Mouse (Mus musculus): ENCODE results near the gene Oaz2. TPM values are rescaled to one million over a fixed set of nuclear protein-coding genes. Genes with fewer than 3 reads are reported as not detected.

Gene Oaz2
- polyA plus RNA-seq (2016; fragmentation: Nextera tagmentation; extraction: Ambion mirVana) = 204 and 217 TPM in 2 replicates

DNA sequence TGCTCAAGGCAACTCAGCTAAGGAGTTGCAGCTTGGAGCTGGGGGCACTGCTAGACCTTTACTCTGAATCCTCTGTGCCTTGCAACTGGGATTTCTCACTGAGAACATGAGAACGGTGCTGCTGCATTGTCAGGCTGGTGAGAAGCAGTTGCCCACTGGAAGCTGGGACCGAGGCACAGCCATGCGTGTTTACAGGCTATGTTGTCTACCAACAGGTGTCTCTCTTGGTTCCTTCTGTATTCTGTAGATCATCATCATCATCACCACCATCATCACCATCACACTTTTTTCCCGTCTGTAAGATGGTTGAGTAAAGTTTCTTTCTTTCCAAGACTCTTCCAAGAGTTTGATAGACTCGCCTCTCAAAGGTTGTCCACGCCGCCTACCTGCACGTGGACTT lies at the start of gene Oaz2:
Gene Oaz2 (plus strand): TSS at position 301 of the 400 bp plus-strand sequence.
- Histone ChIP-seq H3K36me3 (replicated peaks) (no peaks in the 10 kb centered on the region), H3K4me1 (peaks cover 11% of the 10 kb centered on the region), H3K27me3 (ENCODE audit: poor library complexity, severe bottlenecking) (no peaks in the 10 kb centered on the region), H3K9me3 (no peaks in the 10 kb centered on the region), H3K4me3 (no peak within 1 kb of the TSS), H3K27ac (no peak within 1 kb of the TSS)
- DNase-seq (ENCODE audit: extremely low spot score, low spot score) = no peak
- WGBS = 94% methylated on average over 8 of the region's 8 CpGs

- 65% methylated on average over 3 of the region's 3 CpGs for WGBS
- H3K9me3 ChIP-seq = no peaks in the 10 kb centered on the region
- H3K36me3 ChIP-seq (replicated peaks) = no peaks in the 10 kb centered on the region
- H3K4me3 ChIP-seq = no peak overlapping the region
- H3K4me1 ChIP-seq = peaks cover 4% of the 10 kb centered on the region; the same call in 1 of the 2 replicates
- H3K27ac ChIP-seq = no peak overlapping the region
- no peak for DNase-seq (ENCODE audit: extremely low spot score, low spot score)
- no peaks in the 10 kb centered on the region for H3K27me3 ChIP-seq (ENCODE audit: poor library complexity, severe bottlenecking)
Observed at GRCm38 (mm10) chr9:65619311-65619710, 48.5 kb upstream of the Oaz2 start.

- H3K4me3 ChIP-seq = no peak overlapping the region
- peaks cover 6% of the 10 kb centered on the region for H3K27me3 ChIP-seq (ENCODE audit: poor library complexity, severe bottlenecking)
- H3K4me1 ChIP-seq = peaks cover 4% of the 10 kb centered on the region; the same call in 1 of the 2 replicates
- WGBS = 90% methylated on average over 4 of the region's 4 CpGs
- H3K27ac ChIP-seq = no peak overlapping the region
- no peaks in the 10 kb centered on the region for H3K9me3 ChIP-seq
- no peak for DNase-seq (ENCODE audit: extremely low spot score, low spot score)
- H3K36me3 ChIP-seq (replicated peaks) = no peaks in the 10 kb centered on the region
Observed at GRCm38 (mm10) chr9:65621196-65621595, 46.6 kb upstream of the Oaz2 start.

- WGBS = 75% methylated on average over 2 of the region's 2 CpGs
- Histone ChIP-seq H3K9me3 (no peaks in the 10 kb centered on the region), H3K27ac (no peak overlapping the region), H3K36me3 (replicated peaks) (no peaks in the 10 kb centered on the region), H3K4me1 (peaks cover 4% of the 10 kb centered on the region; the same call in 1 of the 2 replicates), H3K27me3 (ENCODE audit: poor library complexity, severe bottlenecking) (peaks cover 11% of the 10 kb centered on the region), H3K4me3 (no peak overlapping the region)
- no peak for DNase-seq (ENCODE audit: extremely low spot score, low spot score)
Observed at GRCm38 (mm10) chr9:65621666-65622065, 46.1 kb upstream of the Oaz2 start.

DNA sequence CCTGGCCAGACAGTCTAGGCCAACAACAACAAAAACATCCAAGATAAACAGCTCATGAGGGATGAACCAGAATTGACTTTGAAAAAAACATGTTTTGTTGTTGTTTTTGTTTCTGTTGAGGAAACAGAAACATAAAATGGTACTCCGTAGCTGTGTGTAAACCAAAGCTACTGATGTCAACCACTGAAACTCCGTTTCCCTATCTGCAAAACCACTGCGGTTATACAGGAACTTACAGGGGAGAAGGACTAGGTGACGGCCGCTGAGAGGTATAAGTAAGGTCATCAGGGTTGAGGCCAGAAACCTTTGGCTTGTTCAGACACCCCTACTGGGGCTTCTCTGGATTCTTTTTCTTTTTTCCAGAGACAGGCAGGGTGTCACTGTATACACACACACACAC lies 45.0 kb upstream of the Oaz2 start:
- Histone ChIP-seq H3K36me3 (replicated peaks) (no peaks in the 10 kb centered on the region), H3K4me1 (no peaks in the 10 kb centered on the region), H3K9me3 (no peaks in the 10 kb centered on the region), H3K27me3 (ENCODE audit: poor library complexity, severe bottlenecking) (peaks cover 23% of the 10 kb centered on the region), H3K4me3 (no peak overlapping the region), H3K27ac (no peak overlapping the region)
- 87% methylated on average over 5 of the region's 5 CpGs for WGBS
- no peak for DNase-seq (ENCODE audit: extremely low spot score, low spot score)

GRCm38 (mm10) chr9:65624266-65624665 lies 43.5 kb upstream of the Oaz2 start:
- peaks cover 37% of the 10 kb centered on the region for H3K27me3 ChIP-seq (ENCODE audit: poor library complexity, severe bottlenecking)

GRCm38 (mm10) chr9:65629025-65629766 lies 38.6 kb upstream of the Oaz2 start, which contains the start of gene Rbpms2:
Gene Rbpms2 (plus strand): TSS chr9:65629648.
- DNase-seq (ENCODE audit: extremely low spot score, low spot score) = peak; percentile 43
- Histone ChIP-seq H3K36me3 (replicated peaks) (no peaks in the 10 kb centered on the region), H3K27me3 (ENCODE audit: poor library complexity, severe bottlenecking) (peaks cover 77% of the 10 kb centered on the region), H3K27ac (peak within 1 kb of the TSS; percentile 87), H3K4me3 (peak within 1 kb of the TSS; percentile 72), H3K4me1 (peaks cover 35% of the 10 kb centered on the region), H3K9me3 (no peaks in the 10 kb centered on the region)
- 1% methylated on average over 36 of the region's 40 CpGs for WGBS

More at GRCm38 (mm10) chr9:65624266-65624665, 43.5 kb upstream of the Oaz2 start:
- Histone ChIP-seq H3K9me3 (no peaks in the 10 kb centered on the region), H3K4me1 (peaks cover 6% of the 10 kb centered on the region), H3K4me3 (no peak overlapping the region), H3K36me3 (replicated peaks) (no peaks in the 10 kb centered on the region), H3K27ac (no peak overlapping the region)
- WGBS = 76% methylated on average over 2 of the region's 2 CpGs
- DNase-seq (ENCODE audit: extremely low spot score, low spot score) = no peak

GRCm38 (mm10) chr9:65629767-65630630 lies 37.8 kb upstream of the Oaz2 start:
- H3K9me3 ChIP-seq = no peaks in the 10 kb centered on the region
- peak overlapping the region; percentile 87 for H3K27ac ChIP-seq
- H3K4me1 ChIP-seq = peaks cover 35% of the 10 kb centered on the region
- whole genome bisulfite sequencing = under 1% methylated on average over 68 of the region's 83 CpGs
- DNase-seq (ENCODE audit: extremely low spot score, low spot score) = peak; percentile 69
- no peaks in the 10 kb centered on the region for H3K36me3 ChIP-seq (replicated peaks)
- H3K27me3 ChIP-seq (ENCODE audit: poor library complexity, severe bottlenecking) = peaks cover 78% of the 10 kb centered on the region
- H3K4me3 ChIP-seq = peak overlapping the region; percentile 72

- Histone ChIP-seq H3K4me1 (peaks cover 35% of the 10 kb centered on the region), H3K27ac (peak overlapping the region; percentile 87), H3K27me3 (ENCODE audit: poor library complexity, severe bottlenecking) (peaks cover 82% of the 10 kb centered on the region), H3K4me3 (peak overlapping the region; percentile 72), H3K9me3 (no peaks in the 10 kb centered on the region), H3K36me3 (replicated peaks) (no peaks in the 10 kb centered on the region)
- peak; percentile 59 for DNase-seq (ENCODE audit: extremely low spot score, low spot score)
- under 1% methylated on average over 74 of the region's 78 CpGs for WGBS
Observed at GRCm38 (mm10) chr9:65630631-65631353, 37.0 kb upstream of the Oaz2 start.

- no peaks in the 10 kb centered on the region for H3K36me3 ChIP-seq (replicated peaks)
- H3K27ac ChIP-seq = peak overlapping the region; percentile 87
- H3K9me3 ChIP-seq = no peaks in the 10 kb centered on the region
- H3K27me3 ChIP-seq (ENCODE audit: poor library complexity, severe bottlenecking) = peaks cover 79% of the 10 kb centered on the region
- peaks cover 35% of the 10 kb centered on the region for H3K4me1 ChIP-seq
- 8% methylated on average over 16 of the region's 16 CpGs for WGBS
- DNase-seq (ENCODE audit: extremely low spot score, low spot score) = peak; percentile 18
- H3K4me3 ChIP-seq = peak overlapping the region; percentile 72
Observed at GRCm38 (mm10) chr9:65631354-65632021, 36.3 kb upstream of the Oaz2 start.

GRCm38 (mm10) chr9:65635766-65636165 lies 32.0 kb upstream of the Oaz2 start:
- Histone ChIP-seq H3K27me3 (ENCODE audit: poor library complexity, severe bottlenecking) (peaks cover 59% of the 10 kb centered on the region), H3K4me3 (no peak overlapping the region), H3K27ac (no peak overlapping the region), H3K9me3 (no peaks in the 10 kb centered on the region), H3K4me1 (peaks cover 28% of the 10 kb centered on the region), H3K36me3 (replicated peaks) (no peaks in the 10 kb centered on the region)
- no peak for DNase-seq (ENCODE audit: extremely low spot score, low spot score)
- WGBS = 61% methylated on average over 1 of the region's 1 CpGs

GRCm38 (mm10) chr9:65636926-65637325 lies 30.9 kb upstream of the Oaz2 start:
- Histone ChIP-seq H3K36me3 (replicated peaks) (no peaks in the 10 kb centered on the region), H3K27me3 (ENCODE audit: poor library complexity, severe bottlenecking) (peaks cover 51% of the 10 kb centered on the region), H3K9me3 (no peaks in the 10 kb centered on the region), H3K4me3 (no peak overlapping the region), H3K27ac (no peak overlapping the region), H3K4me1 (peaks cover 28% of the 10 kb centered on the region)
- WGBS = 90% methylated on average over 4 of the region's 4 CpGs
- no peak for DNase-seq (ENCODE audit: extremely low spot score, low spot score)

Measured in forebrain, embryonic 10.5 days (tissue).